In the genomic region with DNA sequence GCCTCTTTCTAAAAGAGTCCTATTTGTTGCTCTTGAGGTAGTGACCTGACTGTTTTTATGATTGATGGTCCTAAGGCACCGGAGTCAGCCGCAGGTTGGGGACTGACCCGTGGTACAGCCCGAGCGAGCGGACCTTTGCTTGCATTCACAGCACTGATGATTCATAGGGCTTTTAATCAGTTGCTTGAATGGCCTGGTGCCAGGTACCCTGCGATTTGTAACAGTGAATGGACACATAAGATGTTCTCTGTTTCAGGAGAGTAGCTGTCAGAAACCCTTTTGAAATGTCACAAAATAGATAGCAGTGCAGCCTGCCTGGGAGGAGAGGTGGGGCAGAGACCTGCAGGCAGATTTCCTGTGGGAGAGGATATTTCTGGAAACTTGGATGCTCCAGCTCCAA, we compare ENCODE assay signal across 12 mouse cellular contexts. TPM values are rescaled to one million over a fixed set of nuclear protein-coding genes. Genes with fewer than 3 reads are reported as not detected.
DNase-seq lines count a peak whose midpoint lies in the region; ATAC-seq lines count a peak whose summit lies in the region.
"Had no signal": no experiment of that assay in that cellular context is flagged by ENCODE, and none has a peak within 500 bp of the region (broad histone marks: within the 10 kb centered on the region; RNA-seq: fewer than 3 reads in every experiment).

No protein-coding gene starts in this region.

- H3K27ac ChIP-seq in heart, embryonic 13.5 days (replicated peaks), result no peak overlapping the region
- no peak overlapping the region for H3K27ac ChIP-seq in heart, embryonic 10.5 days
- H3K27ac ChIP-seq in neural tube, embryonic 12.5 days, result no peak overlapping the region
- H3K27ac ChIP-seq: embryonic facial prominence, embryonic 12.5 days; left cerebral cortex, adult 2 months had no signal

- H3K4me3 ChIP-seq in heart, embryonic 13.5 days, result no peak overlapping the region
- H3K4me3 ChIP-seq in heart, embryonic 10.5 days, result no peak overlapping the region
- no peak overlapping the region for H3K4me3 ChIP-seq in neural tube, embryonic 12.5 days
- H3K4me3 ChIP-seq: embryonic facial prominence, embryonic 12.5 days; left cerebral cortex, adult 2 months had no signal

- DNase-seq in heart, embryonic 10.5 days (ENCODE audit: low spot score), result no peak
- no peak for DNase-seq in neural tube, embryonic 10.5 days (ENCODE audit: extremely low spot score, low spot score)
- peak; percentile 72 to 82 for DNase-seq in cerebellum, postnatal 25 days
- peak; percentile 25 for DNase-seq in testis, postnatal 14 days (ENCODE audit: low spot score)
- no peak for DNase-seq in gastrocnemius, adult 8-10 months (ENCODE audit: low spot score in 2 of 2)
- DNase-seq in gastrocnemius, postnatal 10 days, result no peak

- peaks cover 46% of the 10 kb centered on the region for H3K4me1 ChIP-seq in heart, embryonic 13.5 days
- peaks cover 38% of the 10 kb centered on the region for H3K4me1 ChIP-seq in heart, embryonic 10.5 days
- peaks cover 70% of the 10 kb centered on the region for H3K4me1 ChIP-seq in neural tube, embryonic 12.5 days

- no peaks in the 10 kb centered on the region for H3K36me3 ChIP-seq in heart, embryonic 13.5 days
- H3K36me3 ChIP-seq in heart, embryonic 10.5 days, result no peaks in the 10 kb centered on the region
- H3K36me3 ChIP-seq in neural tube, embryonic 12.5 days, result no peaks in the 10 kb centered on the region
- H3K36me3 ChIP-seq: embryonic facial prominence, embryonic 12.5 days had no signal

- peak overlapping the region; percentile 19; the same call in 1 of the 2 replicates for H3K4me2 ChIP-seq in heart, embryonic 13.5 days
- 0 out of 2 replicates have a peak overlapping the region, but pooled peaks have one; percentile 14 for H3K4me2 ChIP-seq in neural tube, embryonic 12.5 days (replicated peaks)
- H3K4me2 ChIP-seq: embryonic facial prominence, embryonic 12.5 days had no signal

- ATAC-seq in heart, embryonic 13.5 days (ENCODE audit: extremely low read depth, insufficient number of reproducible peaks, low FRiP score, low TSS enrichment), result 0 out of 2 replicates have a peak, but pooled peaks have one; percentile 22
- no peak for ATAC-seq in neural tube, embryonic 12.5 days (ENCODE audit: low FRiP score, low read depth)

- WGBS in heart, embryonic 13.5 days, result 17% methylated on average over 7 of the region's 7 CpGs
- WGBS in heart, embryonic 10.5 days, result 48% methylated on average over 7 of the region's 7 CpGs
- WGBS in neural tube, embryonic 12.5 days, result 29% methylated on average over 7 of the region's 7 CpGs

- no peak overlapping the region for H3K9ac ChIP-seq in heart, embryonic 13.5 days
- H3K9ac ChIP-seq in neural tube, embryonic 12.5 days, result no peak overlapping the region
- H3K9ac ChIP-seq: embryonic facial prominence, embryonic 12.5 days had no signal

- H3K9me3 ChIP-seq in heart, embryonic 13.5 days, result no peaks in the 10 kb centered on the region
- H3K9me3 ChIP-seq in heart, embryonic 10.5 days, result no peaks in the 10 kb centered on the region
- H3K9me3 ChIP-seq in neural tube, embryonic 12.5 days, result no peaks in the 10 kb centered on the region
- H3K9me3 ChIP-seq: embryonic facial prominence, embryonic 12.5 days had no signal

- peaks cover 34% of the 10 kb centered on the region for H3K27me3 ChIP-seq in heart, embryonic 13.5 days (replicated peaks)
- peaks cover 49% of the 10 kb centered on the region for H3K27me3 ChIP-seq in heart, embryonic 10.5 days (ENCODE audit: insufficient read depth, poor library complexity, severe bottlenecking)
- H3K27me3 ChIP-seq in neural tube, embryonic 12.5 days (replicated peaks), result no peaks in the 10 kb centered on the region

RNA-seq across cellular contexts. Expression of a gene that starts 16.3 kb away (rescaled TPM):
- polyA plus RNA-seq in heart, embryonic 13.5 days (2015; fragmentation: Nextera tagmentation; extraction: Ambion mirVana), result 0.56 and 0.60 TPM in 2 replicates
- 0.54 and 0.55 TPM in 2 replicates for polyA plus RNA-seq in heart, embryonic 10.5 days (2016; fragmentation: Nextera tagmentation; extraction: Ambion mirVana)
- 16.9 and 17.0 TPM in 2 replicates for polyA plus RNA-seq in neural tube, embryonic 12.5 days (2016; fragmentation: Nextera tagmentation; extraction: Ambion mirVana)
- total RNA-seq in gastrocnemius, adult 8-10 months (2022), result not detected
- 1 to 10 TPM in 1 of 2 experiments, under 1 TPM in 1; 0.99 to 1.2 TPM for total RNA-seq in gastrocnemius, postnatal 10 days (2021)
- total RNA-seq: CH12.LX had no signal
- polyA plus RNA-seq: gonadal fat pad, adult 2 months had no signal

Comparison
In these comparisons a context has a peak if more than half of its experiments do, and no peak if none do; other contexts are left out.
1. DNase-seq: peak in cerebellum, postnatal 25 days (2 of 2) and testis, postnatal 14 days (single experiment); none in heart, embryonic 10.5 days (single experiment), neural tube, embryonic 10.5 days (single experiment), gastrocnemius, adult 8-10 months (0 of 2) and gastrocnemius, postnatal 10 days (single experiment).
2. RNA of a gene that starts 16.3 kb away (polyA plus RNA-seq): 16.9 to 17.0 TPM in neural tube, embryonic 12.5 days; 0.56 to 0.60 TPM in heart, embryonic 13.5 days and 0.54 to 0.55 TPM in heart, embryonic 10.5 days; every median in the first group is over 10 times any median in the second.